31 mouse cellular contexts compared by ENCODE assay signal in genomic region chr2:102011311-102011975, GRCm38 (mm10).
DNase-seq lines count a peak whose midpoint lies in the region; ATAC-seq and TF ChIP-seq lines count a peak whose summit lies in the region.
"Had no signal": no experiment of that assay in that cellular context is flagged by ENCODE, and none has a peak within 500 bp of the region (broad histone marks: within the 10 kb centered on the region; RNA-seq: fewer than 3 reads in every experiment).

No protein-coding gene starts in this region.

- H3K27ac ChIP-seq in embryonic facial prominence, embryonic 15.5 days (replicated peaks) = no peak overlapping the region
- H3K27ac ChIP-seq in embryonic facial prominence, embryonic 10.5 days (replicated peaks) = no peak overlapping the region
- peak overlapping the region; percentile 61 for H3K27ac ChIP-seq in kidney, embryonic 15.5 days
- H3K27ac ChIP-seq in lung, postnatal 0 days (ENCODE audit: low read length) = no peak overlapping the region
- peak overlapping the region; percentile 43; the same call in 1 of the 2 replicates for H3K27ac ChIP-seq in liver, embryonic 16.5 days (ENCODE audit: low read length)
- H3K27ac ChIP-seq: embryonic facial prominence, embryonic 13.5 days; limb, embryonic 10.5 days; limb, embryonic 15.5 days; midbrain, embryonic 13.5 days; stomach, embryonic 15.5 days had no signal

- H3K4me2 ChIP-seq in embryonic facial prominence, embryonic 15.5 days (replicated peaks) = no peak overlapping the region
- no peak overlapping the region for H3K4me2 ChIP-seq in kidney, embryonic 15.5 days
- no peak overlapping the region for H3K4me2 ChIP-seq in lung, postnatal 0 days (replicated peaks; ENCODE audit: low read depth, low read length)
- H3K4me2 ChIP-seq in liver, embryonic 16.5 days (ENCODE audit: low read depth, low read length) = no peak overlapping the region
- H3K4me2 ChIP-seq: embryonic facial prominence, embryonic 13.5 days; heart, embryonic 12.5 days; limb, embryonic 15.5 days; lung, embryonic 15.5 days; midbrain, embryonic 13.5 days; stomach, embryonic 15.5 days had no signal

- no peak for TF ChIP-seq EP300 in lung, postnatal 0 days (IDR thresholded peaks at IDR 0.05)

- no peak overlapping the region for H3K9ac ChIP-seq in embryonic facial prominence, embryonic 15.5 days
- no peak overlapping the region for H3K9ac ChIP-seq in kidney, embryonic 15.5 days
- H3K9ac ChIP-seq in lung, postnatal 0 days (replicated peaks; ENCODE audit: low read depth) = no peak overlapping the region
- H3K9ac ChIP-seq in liver, embryonic 16.5 days (ENCODE audit: low read depth, low read length) = no peak overlapping the region
- H3K9ac ChIP-seq: embryonic facial prominence, embryonic 13.5 days; heart, embryonic 12.5 days; limb, embryonic 15.5 days; lung, embryonic 15.5 days; midbrain, embryonic 13.5 days; stomach, embryonic 15.5 days had no signal

- ATAC-seq in embryonic facial prominence, embryonic 15.5 days (ENCODE audit: insufficient number of reproducible peaks, low FRiP score, low TSS enrichment, low read depth) = 0 out of 2 replicates have a peak, but pooled peaks have one; percentile 1
- peak; percentile 63 for ATAC-seq in kidney, embryonic 15.5 days (replicated peaks; ENCODE audit: low FRiP score)
- 0 out of 2 replicates have a peak, but pooled peaks have one; percentile 32 for ATAC-seq in lung, postnatal 0 days
- ATAC-seq in liver, embryonic 16.5 days (ENCODE audit: low read depth) = peak; percentile 76
- ATAC-seq in megakaryocyte-erythroid progenitor cell, adult 5-6 weeks (replicated peaks; ENCODE audit: low FRiP score, low TSS enrichment, poor library complexity, severe bottlenecking) = no peak
- ATAC-seq: forebrain, embryonic 16.5 days; hindbrain, embryonic 16.5 days; midbrain, embryonic 13.5 days had no signal

- TF ChIP-seq CTCF in lung, postnatal 0 days (IDR thresholded peaks at IDR 0.05) = no peak
- TF ChIP-seq CTCF in lung, adult 2 months (IDR thresholded peaks at IDR 0.05; ENCODE audit: insufficient read depth, low read length) = no peak

- DNase-seq in embryonic facial prominence, embryonic 10.5 days (ENCODE audit: low spot score) = no peak
- DNase-seq in kidney, postnatal 10 days = no peak
- DNase-seq in lung, postnatal 0 days (ENCODE audit: low spot score) = no peak
- no peak for DNase-seq in lung, adult 2 months
- DNase-seq: adrenal gland, adult 8-10 months; cerebellum, adult 8-10 months; cerebellum, postnatal 25 days; gastrocnemius, adult 2 months; gastrocnemius, postnatal 36 days; heart, adult 18-20 months; heart, postnatal 14 days; kidney, postnatal 14 days; layer of hippocampus, postnatal 36 days; lung, postnatal 36 days; right cerebral cortex, postnatal 25 days; thymus, postnatal 14 days had no signal

- H3K4me3 ChIP-seq in embryonic facial prominence, embryonic 15.5 days (replicated peaks) = no peak overlapping the region
- no peak overlapping the region for H3K4me3 ChIP-seq in embryonic facial prominence, embryonic 10.5 days
- no peak overlapping the region for H3K4me3 ChIP-seq in kidney, embryonic 15.5 days (replicated peaks)
- no peak overlapping the region for H3K4me3 ChIP-seq in lung, postnatal 0 days (ENCODE audit: low read depth, low read length)
- no peak overlapping the region for H3K4me3 ChIP-seq in lung, adult 2 months (replicated peaks; ENCODE audit: extremely low read depth, low read depth, low read length)
- H3K4me3 ChIP-seq in liver, embryonic 16.5 days (ENCODE audit: low read depth, low read length) = no peak overlapping the region
- H3K4me3 ChIP-seq: embryonic facial prominence, embryonic 13.5 days; erythroblast, embryonic 14.5 days; gastrocnemius, adult 2 months; heart, embryonic 12.5 days; limb, embryonic 10.5 days; limb, embryonic 15.5 days; lung, embryonic 15.5 days; midbrain, embryonic 13.5 days; stomach, embryonic 15.5 days had no signal

- no peaks in the 10 kb centered on the region for H3K9me3 ChIP-seq in embryonic facial prominence, embryonic 15.5 days (replicated peaks)
- H3K9me3 ChIP-seq in embryonic facial prominence, embryonic 10.5 days = no peaks in the 10 kb centered on the region
- no peaks in the 10 kb centered on the region for H3K9me3 ChIP-seq in kidney, embryonic 15.5 days (replicated peaks)
- no peaks in the 10 kb centered on the region for H3K9me3 ChIP-seq in lung, postnatal 0 days (ENCODE audit: low read length)
- no peaks in the 10 kb centered on the region for H3K9me3 ChIP-seq in liver, embryonic 16.5 days (replicated peaks; ENCODE audit: control insufficient read depth, low read length)
- H3K9me3 ChIP-seq: embryonic facial prominence, embryonic 13.5 days; heart, embryonic 12.5 days; limb, embryonic 10.5 days; limb, embryonic 15.5 days; lung, embryonic 15.5 days; midbrain, embryonic 13.5 days; stomach, embryonic 15.5 days had no signal

- WGBS in embryonic facial prominence, embryonic 15.5 days = 68% methylated on average over 6 of the region's 6 CpGs
- 68% methylated on average over 6 of the region's 6 CpGs for WGBS in embryonic facial prominence, embryonic 10.5 days
- 46% methylated on average over 6 of the region's 6 CpGs for WGBS in kidney, embryonic 15.5 days
- 64% methylated on average over 6 of the region's 6 CpGs for WGBS in lung, postnatal 0 days
- WGBS in lung, adult 2 months = 68% methylated on average over 6 of the region's 6 CpGs
- WGBS in liver, embryonic 16.5 days (ENCODE audit: insufficient replicate concordance) = 44% methylated on average over 6 of the region's 6 CpGs

- no peaks in the 10 kb centered on the region for H3K36me3 ChIP-seq in embryonic facial prominence, embryonic 15.5 days
- H3K36me3 ChIP-seq in embryonic facial prominence, embryonic 10.5 days (replicated peaks) = no peaks in the 10 kb centered on the region
- no peaks in the 10 kb centered on the region for H3K36me3 ChIP-seq in kidney, embryonic 15.5 days
- no peaks in the 10 kb centered on the region for H3K36me3 ChIP-seq in lung, postnatal 0 days (ENCODE audit: insufficient read depth, low read length)
- H3K36me3 ChIP-seq in liver, embryonic 16.5 days (ENCODE audit: control insufficient read depth, insufficient read depth) = no peaks in the 10 kb centered on the region
- H3K36me3 ChIP-seq: embryonic facial prominence, embryonic 13.5 days; heart, embryonic 12.5 days; limb, embryonic 10.5 days; limb, embryonic 15.5 days; lung, embryonic 15.5 days; midbrain, embryonic 13.5 days; stomach, embryonic 15.5 days had no signal

- H3K27me3 ChIP-seq in embryonic facial prominence, embryonic 15.5 days = no peaks in the 10 kb centered on the region
- no peaks in the 10 kb centered on the region for H3K27me3 ChIP-seq in embryonic facial prominence, embryonic 10.5 days (replicated peaks; ENCODE audit: low read depth, poor library complexity, severe bottlenecking)
- H3K27me3 ChIP-seq in kidney, embryonic 15.5 days = no peaks in the 10 kb centered on the region
- H3K27me3 ChIP-seq in lung, postnatal 0 days (replicated peaks; ENCODE audit: insufficient read depth, low read length) = no peaks in the 10 kb centered on the region
- no peaks in the 10 kb centered on the region for H3K27me3 ChIP-seq in liver, embryonic 16.5 days (ENCODE audit: control insufficient read depth, insufficient read depth, low read depth, low read length)
- H3K27me3 ChIP-seq: CH12.LX; embryonic facial prominence, embryonic 13.5 days; heart, embryonic 12.5 days; limb, embryonic 15.5 days; lung, embryonic 15.5 days; midbrain, embryonic 13.5 days; stomach, embryonic 15.5 days had no signal

- peaks cover 12% of the 10 kb centered on the region for H3K4me1 ChIP-seq in embryonic facial prominence, embryonic 15.5 days
- H3K4me1 ChIP-seq in embryonic facial prominence, embryonic 10.5 days = peaks cover 51% of the 10 kb centered on the region
- H3K4me1 ChIP-seq in kidney, embryonic 15.5 days = peaks cover 46% of the 10 kb centered on the region
- H3K4me1 ChIP-seq in lung, postnatal 0 days (ENCODE audit: insufficient read depth, low read depth, low read length) = no peaks in the 10 kb centered on the region; the same call in 1 of the 2 replicates
- 0 out of 2 replicates have a peak, but pooled peaks cover under 1% of the 10 kb centered on the region for H3K4me1 ChIP-seq in lung, adult 2 months (ENCODE audit: control insufficient read depth, insufficient read depth, low read length)
- no peaks in the 10 kb centered on the region; the same call in 1 of the 2 replicates for H3K4me1 ChIP-seq in liver, embryonic 16.5 days (ENCODE audit: control insufficient read depth, low read depth, low read length)

- no peak for TF ChIP-seq POLR2A in lung, adult 2 months (IDR thresholded peaks at IDR 0.05; ENCODE audit: borderline replicate concordance, extremely low read depth, low read depth, low read length)

Comparison
In these comparisons a context has a peak if more than half of its experiments do, and no peak if none do; other contexts are left out.
1. H3K27ac ChIP-seq: peak in kidney, embryonic 15.5 days (single experiment) and liver, embryonic 16.5 days (single experiment); none in embryonic facial prominence, embryonic 15.5 days (single experiment), embryonic facial prominence, embryonic 10.5 days (single experiment) and lung, postnatal 0 days (single experiment).